Mouse (Mus musculus) layer of hippocampus, postnatal 14 days (tissue): ENCODE results near the gene H3f3b. TPM values are rescaled to one million over a fixed set of nuclear protein-coding genes. Genes with fewer than 3 reads are reported as not detected.
A peak's percentile ranks its signal among the peaks of the same experiment; 100 is the strongest.
"Not testable (repeated sequence)": the region's sequence is repeated elsewhere in the genome, so short reads cannot be mapped to it uniquely, and the experiment has no call there.

Experiments used
- DNase-seq, 2 experiments: peaks; one replicate each; pipeline ENCODE4 v3.0.0; 2021 to 2022; ENCODE audit warnings: low spot score in 2 of 2, mixed read lengths in 1 of 2
- total RNA-seq, 2 experiments: library from RNA; stranded (reverse); gene quantifications; 2 replicates each; pipeline ENCODE4 v1.2.3; 2021

Gene H3f3b
- total RNA-seq, 2 experiments from 2014 or later, result 338 to 355 TPM

- no peak for DNase-seq
Observed at GRCm38 (mm10) chr11:116050196-116050595, 22.4 kb upstream of the H3f3b start.

DNA sequence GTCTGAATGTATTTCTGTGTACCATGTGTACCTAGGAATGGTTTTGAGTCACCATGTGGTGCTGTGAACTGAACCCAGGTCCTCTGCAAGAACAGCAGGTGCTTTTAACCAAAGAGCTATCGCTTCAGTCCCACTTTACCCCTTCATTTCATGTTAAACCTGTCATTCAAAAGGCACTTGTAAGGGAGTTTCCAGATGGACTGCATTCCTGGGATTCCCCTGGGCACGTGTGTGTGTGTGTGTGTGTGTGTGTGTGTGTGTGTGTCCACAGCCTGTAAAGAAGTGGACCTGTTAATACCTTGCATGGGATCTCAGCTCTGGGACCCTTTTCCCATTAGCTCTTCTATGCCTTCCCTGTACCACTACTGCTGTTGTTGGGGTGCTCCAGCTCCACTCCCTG, 21.8 kb upstream of the H3f3b start:
- DNase-seq, result no peak

- DNase-seq, result no peak
Observed at GRCm38 (mm10) chr11:116045173-116045572, 17.4 kb upstream of the H3f3b start.

DNA sequence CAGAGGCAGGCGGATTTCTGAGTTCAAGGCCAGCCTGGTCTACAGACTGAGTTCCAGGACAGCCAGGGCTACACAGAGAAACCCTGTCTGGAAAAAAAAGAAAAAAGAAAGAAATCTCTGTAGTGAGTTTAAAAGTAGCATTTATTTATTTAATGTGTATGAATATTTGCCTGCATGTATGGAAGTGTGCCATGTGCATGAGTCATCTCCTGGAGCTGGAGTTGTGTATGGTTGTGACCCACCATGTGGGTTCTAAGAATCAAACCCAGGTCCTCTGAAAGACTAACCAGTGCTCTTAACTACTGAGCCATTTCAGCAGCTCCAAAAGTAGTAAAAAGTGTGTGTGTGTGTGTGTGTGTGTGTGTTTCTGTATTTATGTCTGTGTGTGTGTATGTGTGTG, 15.5 kb upstream of the H3f3b start:
- DNase-seq, result no peak

DNA sequence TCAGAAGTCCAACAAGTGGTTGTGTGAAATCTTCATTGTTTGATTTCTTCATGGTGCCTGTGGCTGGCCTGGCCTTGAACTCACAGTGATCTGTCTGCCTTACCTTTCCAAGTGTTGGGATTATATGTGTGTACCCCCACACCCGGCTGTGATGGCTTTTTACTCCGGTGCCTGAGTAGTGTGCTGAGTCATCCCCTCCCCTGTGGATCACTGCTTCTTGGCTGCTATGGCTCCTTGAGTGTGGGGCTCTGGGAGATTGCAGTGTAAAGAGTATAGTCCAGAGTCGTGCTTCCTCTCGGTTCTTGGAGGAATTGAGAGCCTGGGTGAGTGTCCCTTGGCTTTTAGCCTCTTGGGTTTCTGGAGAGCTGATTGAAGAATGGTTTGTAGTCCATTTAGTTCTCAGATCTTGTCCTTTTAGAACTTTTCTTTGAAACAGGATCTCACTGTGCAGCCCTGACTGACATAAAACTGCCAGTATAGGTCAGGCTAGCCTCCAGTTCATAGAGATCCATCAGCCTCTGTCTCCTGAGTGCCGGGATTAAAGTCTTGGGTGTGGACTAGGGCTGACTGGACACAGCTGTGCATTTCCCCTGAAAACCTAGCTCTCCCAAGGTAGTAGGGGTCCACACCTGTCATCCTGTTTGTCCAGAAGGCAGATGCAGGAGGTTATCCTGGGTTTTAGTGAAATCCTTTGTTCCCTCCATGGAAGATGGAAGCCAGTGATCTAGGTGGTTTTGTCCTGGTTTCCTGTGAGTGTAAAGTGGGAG, 14.8 kb upstream of the H3f3b start:
- no peak for DNase-seq

DNA sequence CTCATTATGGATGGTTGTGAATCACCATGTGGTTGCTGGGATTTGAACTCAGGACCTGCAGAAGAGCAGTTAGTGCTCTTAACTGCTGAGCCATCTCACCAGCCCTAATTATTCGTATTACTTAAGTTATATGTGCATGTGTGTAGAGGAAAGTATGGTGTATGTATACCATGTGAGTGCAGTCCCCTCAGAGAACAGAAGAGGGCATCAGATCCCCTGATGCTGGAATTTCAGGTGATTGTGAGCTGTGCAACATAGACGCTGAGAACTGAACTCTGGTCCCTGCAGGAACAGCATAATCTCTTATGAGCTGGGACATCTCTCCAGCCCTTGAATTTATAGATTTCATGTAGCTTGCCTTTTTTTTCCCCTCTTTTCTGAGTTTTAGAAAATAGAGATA, 14.1 kb upstream of the H3f3b start:
- no peak for DNase-seq

DNA sequence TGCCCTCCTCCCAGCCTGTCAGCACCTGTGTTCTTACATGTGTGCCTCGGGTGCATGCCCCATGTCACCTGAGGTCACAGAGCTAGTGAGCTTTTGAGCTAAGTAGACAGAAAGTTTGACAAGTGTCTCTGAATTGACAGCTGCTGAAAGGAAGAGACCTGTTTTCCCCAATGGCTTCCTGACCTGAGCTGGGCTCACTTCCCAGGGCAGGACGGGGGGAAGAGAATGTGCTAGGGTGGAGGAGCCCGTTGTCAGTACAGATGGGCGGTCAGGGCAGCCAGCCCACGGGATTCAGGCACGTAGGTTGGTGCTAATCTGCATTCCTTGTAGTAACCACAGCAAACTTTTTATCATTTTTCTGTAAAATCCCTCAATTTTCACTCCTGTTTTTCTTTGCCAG, 12.8 kb upstream of the H3f3b start:
- DNase-seq, result no peak

- no peak for DNase-seq
Observed at GRCm38 (mm10) chr11:116037826-116038225, 10.1 kb upstream of the H3f3b start.

GRCm38 (mm10) chr11:116036671-116037070, 8.9 kb upstream of the H3f3b start:
- no peak for DNase-seq

DNA sequence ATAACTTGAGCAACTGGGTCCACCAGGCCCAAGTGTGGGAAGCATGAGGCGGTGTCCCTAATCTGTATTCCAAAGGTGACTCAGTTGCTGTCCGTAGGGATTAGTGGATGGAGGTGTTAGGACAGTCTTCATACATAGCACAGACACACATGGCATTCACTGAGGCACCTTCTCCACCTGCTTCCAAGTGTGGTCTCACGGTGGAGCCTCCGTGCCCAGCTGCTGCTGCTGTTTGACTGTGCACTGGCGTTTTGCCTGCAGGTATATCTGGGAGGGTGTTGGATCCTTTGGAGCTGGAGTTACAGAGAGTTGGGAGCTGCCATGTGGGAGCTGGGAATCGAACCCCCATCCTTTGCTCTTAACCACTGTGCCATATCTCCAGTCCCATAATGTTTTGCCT, 6.8 kb upstream of the H3f3b start:
- DNase-seq, result no peak

DNA sequence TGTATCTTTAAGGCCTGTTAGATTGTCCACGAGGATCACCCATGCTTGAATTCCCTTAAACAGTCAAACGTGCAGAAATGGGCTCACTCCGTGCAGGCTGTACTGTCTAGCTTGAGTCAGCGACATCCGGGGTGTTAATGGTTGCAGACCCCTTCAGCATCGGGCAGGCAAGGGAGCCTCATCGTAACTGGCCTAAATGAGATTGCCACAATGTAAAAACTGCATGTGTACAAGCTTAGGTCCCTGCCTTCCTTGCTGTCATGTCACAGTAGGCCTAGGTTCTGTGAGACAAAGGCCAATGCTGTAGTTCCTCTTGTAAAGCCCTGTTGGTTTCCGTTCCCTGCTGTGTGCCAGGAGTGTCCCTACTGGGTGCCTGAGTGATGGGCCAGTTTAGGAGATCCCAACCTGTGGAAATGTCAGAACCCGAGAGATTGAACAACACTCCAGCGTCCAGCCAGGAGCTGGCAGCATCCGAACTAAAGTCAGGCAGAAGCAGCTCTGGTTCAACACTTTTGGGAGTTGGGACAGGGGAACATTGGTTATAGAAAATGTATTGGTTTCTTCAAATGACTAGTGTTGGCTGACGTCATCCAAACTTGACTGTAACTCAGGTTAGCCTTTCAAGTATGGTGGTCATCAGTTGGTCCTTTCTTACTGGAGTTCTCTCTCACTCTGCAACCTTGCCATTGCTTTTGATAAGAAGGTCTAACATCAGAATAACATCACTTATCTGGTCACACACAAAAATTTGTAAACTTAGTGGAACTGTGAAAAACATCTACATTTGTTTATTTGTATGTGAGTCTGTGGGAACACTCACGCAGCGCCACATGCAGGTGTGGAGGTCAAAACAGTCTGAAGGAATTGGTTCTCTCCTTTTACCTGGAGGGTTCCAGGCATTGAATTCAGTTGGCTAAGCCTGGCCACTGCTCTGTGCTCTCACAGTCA, 3.4 kb upstream of the H3f3b start:
- DNase-seq, result no peak

DNA sequence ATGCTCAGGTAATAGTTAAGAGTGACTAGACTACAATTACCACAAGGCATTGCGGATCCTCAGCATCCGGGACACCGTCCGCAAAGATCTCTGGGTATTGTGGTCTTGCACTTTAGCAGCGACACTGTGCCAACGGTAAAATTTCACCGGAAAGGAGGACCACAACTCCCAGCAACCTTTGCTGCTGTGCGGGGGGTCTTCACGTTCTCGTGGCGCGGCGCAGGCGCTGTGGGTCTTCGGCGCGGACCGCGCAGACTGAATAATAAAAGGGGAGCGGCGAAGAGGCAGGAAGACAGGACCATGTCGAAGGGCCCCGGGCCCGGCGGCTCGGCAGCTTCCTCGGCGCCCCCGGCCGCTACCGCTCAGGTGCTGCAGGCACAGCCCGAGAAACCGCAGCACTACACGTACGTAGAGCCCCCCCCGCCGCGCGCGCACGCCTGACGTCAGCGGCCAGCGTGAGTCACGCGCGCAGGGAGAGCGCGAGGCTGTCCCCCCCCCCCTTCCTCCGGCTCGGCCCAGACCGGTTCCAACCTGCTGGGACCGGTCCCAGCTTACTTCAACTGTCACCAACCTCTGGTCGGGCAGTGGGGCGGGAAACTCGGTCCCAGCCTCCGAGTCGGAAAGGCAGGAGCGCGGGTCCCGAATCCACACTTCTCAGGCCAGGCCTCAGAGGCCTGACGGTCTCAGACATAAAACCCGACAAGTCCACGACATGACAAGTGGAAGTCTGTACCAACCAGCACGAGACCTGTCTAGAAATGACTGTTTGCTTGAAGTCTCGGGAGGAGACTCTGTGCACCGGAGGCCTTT, 2.5 kb upstream of the H3f3b start, which contains the start of gene Unk:
Gene Unk (plus strand): TSS at position 235 of the 810 bp plus-strand sequence.
- DNase-seq, result peak; percentile 98 to 99

DNA sequence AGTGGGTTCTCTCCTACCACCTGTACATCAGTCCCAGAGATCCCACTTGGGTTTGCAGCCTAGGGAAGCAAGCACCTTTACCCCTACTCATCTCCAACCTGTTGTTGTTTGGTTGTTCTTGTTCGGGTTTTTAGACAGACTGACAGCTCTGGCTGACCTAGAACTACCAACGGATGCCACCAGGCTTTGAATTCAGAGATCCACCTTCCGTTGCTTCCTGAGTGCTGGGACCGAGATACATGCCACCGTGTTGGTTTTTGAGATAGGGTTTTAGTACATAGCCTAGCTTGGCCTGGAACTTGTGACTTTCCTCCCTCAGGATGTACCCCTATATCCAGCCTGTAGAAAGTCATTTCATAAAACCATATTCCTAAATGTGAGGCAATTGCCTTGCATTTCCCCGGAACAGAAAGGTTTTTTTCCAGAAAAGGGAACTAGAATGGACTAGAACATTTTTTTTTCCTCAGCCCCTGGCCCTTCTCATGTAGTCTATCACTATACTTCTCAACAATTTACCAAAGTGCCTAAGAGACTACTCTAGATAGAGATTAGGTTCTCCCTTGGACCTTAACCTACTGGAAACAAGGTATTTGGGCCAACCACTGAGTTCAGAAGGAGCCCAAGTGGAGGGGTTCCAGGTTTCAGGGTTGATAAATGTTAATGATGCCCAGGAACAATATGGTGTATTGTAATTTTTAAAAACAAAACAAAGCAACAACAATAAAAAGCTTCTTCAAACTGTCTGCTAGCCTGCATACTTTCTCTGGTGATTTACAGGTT, 1.5 kb upstream of the H3f3b start:
- no peak for DNase-seq

DNA sequence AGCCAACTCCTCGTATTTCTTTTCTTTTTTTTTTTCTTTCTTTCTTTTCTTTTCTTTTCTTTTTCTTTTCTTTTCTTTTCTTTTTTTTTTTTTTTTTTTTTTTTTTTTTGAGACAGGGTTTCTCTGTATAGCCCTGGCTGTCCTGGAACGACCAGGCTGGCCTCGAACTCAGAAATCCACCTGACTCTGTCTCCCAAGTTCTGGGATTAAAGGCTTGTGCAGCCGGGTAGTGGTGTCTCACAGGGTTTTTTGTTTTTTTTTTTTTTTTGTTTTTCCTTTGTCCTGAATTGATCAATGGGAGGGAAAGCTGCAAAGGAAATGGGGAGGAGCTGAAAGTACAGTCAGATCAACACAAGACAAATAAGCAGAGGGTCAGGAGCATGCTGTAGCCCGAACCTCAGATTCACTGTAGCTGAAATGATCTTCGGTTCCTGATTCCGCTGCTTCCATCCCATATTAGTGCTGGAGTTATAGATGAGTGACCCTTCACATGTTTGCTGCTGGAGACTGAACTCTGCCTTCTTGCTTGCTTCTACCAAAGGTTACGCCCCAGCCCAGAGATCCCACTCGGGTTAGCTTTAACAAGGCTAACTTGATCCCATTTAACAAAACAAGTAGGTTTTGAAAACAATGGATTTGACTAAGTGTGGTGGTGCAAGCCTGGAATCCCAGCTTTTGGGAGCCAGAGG, 559 bp upstream of the H3f3b start:
- DNase-seq, result no peak

GRCm38 (mm10) chr11:116025056-116025845, 2.5 kb downstream of the H3f3b start:
- DNase-seq, result no peak

DNA sequence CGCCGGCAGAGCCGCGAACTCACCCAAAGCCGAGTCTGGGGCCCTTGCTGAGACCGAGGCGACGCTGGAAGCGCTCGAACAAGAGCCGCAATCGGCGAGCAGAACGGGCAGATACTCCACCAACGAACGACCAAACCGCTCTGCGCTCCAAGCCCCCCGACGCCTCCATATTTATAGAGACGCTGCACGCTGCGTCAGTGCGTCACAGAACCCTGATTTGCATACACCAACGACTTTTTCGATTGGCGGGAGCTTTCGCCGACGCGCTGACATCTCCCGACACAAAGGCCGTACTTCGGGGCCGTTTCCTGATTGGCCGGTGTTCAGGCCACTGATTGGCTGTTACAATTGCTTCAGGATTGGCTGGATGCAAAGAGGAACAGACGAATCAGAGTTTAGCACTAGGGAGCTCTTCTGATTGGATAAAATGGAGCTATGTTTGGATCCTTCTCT, 3.4 kb downstream of the H3f3b start:
- peak; percentile 94 to 99 for DNase-seq

DNA sequence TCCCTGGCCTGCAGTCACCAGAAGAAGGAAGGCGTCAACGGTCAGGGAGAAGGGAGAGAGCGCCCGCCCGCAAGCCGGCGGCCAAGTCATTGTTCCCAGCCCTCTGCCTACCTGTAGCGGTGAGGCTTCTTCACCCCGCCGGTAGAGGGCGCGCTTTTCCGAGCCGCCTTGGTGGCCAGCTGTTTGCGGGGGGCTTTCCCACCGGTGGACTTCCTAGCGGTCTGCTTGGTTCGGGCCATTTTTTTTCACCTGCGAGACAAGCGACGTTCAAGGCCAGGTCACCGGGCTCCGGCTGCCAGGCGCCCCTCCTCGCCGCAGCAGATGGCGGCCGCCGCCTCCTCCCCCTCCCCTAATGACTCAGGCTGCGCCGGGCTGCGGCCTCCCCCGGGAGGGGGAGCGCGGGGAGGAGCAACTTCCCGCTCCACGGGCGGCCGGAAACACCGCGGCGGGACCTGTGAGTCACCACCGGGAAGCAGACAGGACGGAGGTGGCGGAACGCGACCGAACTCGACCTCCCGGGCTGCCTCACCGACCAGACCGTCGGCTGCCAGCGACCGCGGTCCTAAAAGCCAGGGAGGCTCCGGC, 3.9 kb downstream of the H3f3b start:
- DNase-seq, result peak; percentile 60 to 80

DNA sequence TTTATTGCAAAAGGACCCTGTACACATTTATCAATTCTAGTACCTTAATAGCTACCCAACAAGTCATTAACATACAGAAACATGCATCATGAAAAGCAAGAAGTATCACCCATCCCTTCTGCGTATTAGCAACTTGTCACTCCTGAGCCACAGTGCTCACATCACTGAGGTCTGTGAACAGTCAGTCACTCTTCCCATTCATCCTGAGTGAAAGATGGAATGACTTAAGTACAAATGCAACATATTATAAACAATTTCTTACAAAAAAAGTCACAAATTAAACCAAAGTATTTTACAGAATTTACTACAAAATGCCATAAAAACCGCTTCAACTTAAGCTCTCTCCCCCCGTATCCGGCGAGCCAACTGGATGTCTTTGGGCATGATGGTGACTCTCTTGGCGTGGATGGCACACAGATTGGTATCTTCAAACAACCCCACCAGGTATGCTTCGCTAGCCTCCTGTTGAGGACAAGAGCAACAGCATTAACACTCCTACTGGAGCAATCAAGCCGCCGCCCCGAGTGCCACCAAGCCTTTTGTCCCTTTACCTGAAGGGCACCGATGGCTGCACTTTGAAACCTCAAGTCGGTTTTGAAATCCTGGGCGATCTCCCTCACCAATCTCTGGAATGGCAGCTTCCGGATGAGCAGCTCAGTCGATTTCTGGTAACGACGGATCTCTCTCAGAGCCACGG, 4.5 kb downstream of the H3f3b start:
- not testable (repeated sequence) for DNase-seq
